In genomic region chrX:57380915-57381314, GRCm38 (mm10) we compare ENCODE assay signal across 19 mouse cellular contexts. TPM values are rescaled to one million over a fixed set of nuclear protein-coding genes. Genes with fewer than 3 reads are reported as not detected.
DNase-seq lines count a peak whose midpoint lies in the region; ATAC-seq and TF ChIP-seq lines count a peak whose summit lies in the region.
"Had no signal": no experiment of that assay in that cellular context is flagged by ENCODE, and none has a peak within 500 bp of the region (broad histone marks: within the 10 kb centered on the region; RNA-seq: fewer than 3 reads in every experiment).

No protein-coding gene starts in this region.

- H3K9ac ChIP-seq in forebrain, postnatal 0 days: no peak overlapping the region
- H3K9ac ChIP-seq in forebrain, embryonic 11.5 days (ENCODE audit: low read length): no peak overlapping the region
- H3K9ac ChIP-seq in heart, embryonic 11.5 days (ENCODE audit: low read depth, low read length): no peak overlapping the region
- H3K9ac ChIP-seq: limb, embryonic 13.5 days had no signal

- TF ChIP-seq POLR2A in lung, adult 2 months (IDR thresholded peaks at IDR 0.05; ENCODE audit: borderline replicate concordance, extremely low read depth, low read depth, low read length): no peak

- no peak for TF ChIP-seq CTCF in forebrain, postnatal 0 days (IDR thresholded peaks at IDR 0.05; ENCODE audit: low read depth)
- TF ChIP-seq CTCF in lung, adult 2 months (IDR thresholded peaks at IDR 0.05; ENCODE audit: insufficient read depth, low read length): no peak

- WGBS in forebrain, postnatal 0 days: 52% methylated on average over 5 of the region's 5 CpGs
- WGBS in forebrain, embryonic 11.5 days: 79% methylated on average over 5 of the region's 5 CpGs
- WGBS in lung, adult 2 months: 73% methylated on average over 5 of the region's 5 CpGs
- WGBS in heart, embryonic 11.5 days (ENCODE audit: insufficient replicate concordance): 79% methylated on average over 5 of the region's 5 CpGs

- peak; percentile 15 for DNase-seq in adrenal gland, postnatal 25 days
- no peak for DNase-seq in adrenal gland, adult 18-20 months (ENCODE audit: low spot score in 2 of 2)
- no peak for DNase-seq in forebrain, postnatal 0 days
- DNase-seq in forebrain, embryonic 11.5 days (ENCODE audit: low spot score): no peak
- DNase-seq in lung, postnatal 10 days: peak; percentile 2
- no peak for DNase-seq in lung, adult 2 months
- peak; percentile 17 to 27 for DNase-seq in kidney, postnatal 36 days
- DNase-seq: lung, postnatal 4 days; retina, postnatal 1 day; thymus, postnatal 4 days had no signal

- H3K27ac ChIP-seq in forebrain, postnatal 0 days (ENCODE audit: low read depth, low read length): no peak overlapping the region
- H3K27ac ChIP-seq in forebrain, embryonic 11.5 days (ENCODE audit: low read depth, low read length): no peak overlapping the region
- H3K27ac ChIP-seq in heart, embryonic 11.5 days (ENCODE audit: low read depth, low read length): no peak overlapping the region
- H3K27ac ChIP-seq: limb, embryonic 13.5 days had no signal

- H3K4me3 ChIP-seq in forebrain, postnatal 0 days (ENCODE audit: low read depth, low read length): no peak overlapping the region
- no peak overlapping the region for H3K4me3 ChIP-seq in forebrain, embryonic 11.5 days (ENCODE audit: low read depth, low read length)
- H3K4me3 ChIP-seq in lung, adult 2 months (replicated peaks; ENCODE audit: extremely low read depth, low read depth, low read length): no peak overlapping the region
- H3K4me3 ChIP-seq in heart, embryonic 11.5 days (ENCODE audit: low read depth, low read length): no peak overlapping the region
- H3K4me3 ChIP-seq: limb, embryonic 13.5 days had no signal

- no peaks in the 10 kb centered on the region for H3K4me1 ChIP-seq in forebrain, postnatal 0 days (ENCODE audit: insufficient read depth)
- no peaks in the 10 kb centered on the region for H3K4me1 ChIP-seq in forebrain, embryonic 11.5 days (replicated peaks; ENCODE audit: control insufficient read depth, insufficient read depth, low read length)
- H3K4me1 ChIP-seq in lung, adult 2 months (ENCODE audit: control insufficient read depth, insufficient read depth, low read length): no peaks in the 10 kb centered on the region
- no peaks in the 10 kb centered on the region for H3K4me1 ChIP-seq in heart, embryonic 11.5 days (ENCODE audit: control insufficient read depth, insufficient read depth, low read length)
- H3K4me1 ChIP-seq: limb, embryonic 13.5 days had no signal

- peaks cover 20% of the 10 kb centered on the region; the same call in 1 of the 2 replicates for H3K36me3 ChIP-seq in forebrain, postnatal 0 days (ENCODE audit: insufficient read depth)
- H3K36me3 ChIP-seq in forebrain, embryonic 11.5 days (ENCODE audit: control insufficient read depth, insufficient read depth, low read length): peaks cover 3% of the 10 kb centered on the region; the same call in 1 of the 2 replicates
- peaks cover 9% of the 10 kb centered on the region for H3K36me3 ChIP-seq in heart, embryonic 11.5 days (ENCODE audit: control insufficient read depth, insufficient read depth, low read length)

- no peaks in the 10 kb centered on the region for H3K27me3 ChIP-seq in forebrain, postnatal 0 days (ENCODE audit: insufficient read depth, low read length)
- no peaks in the 10 kb centered on the region for H3K27me3 ChIP-seq in forebrain, embryonic 11.5 days (ENCODE audit: control insufficient read depth, insufficient read depth, low read length)
- H3K27me3 ChIP-seq in heart, embryonic 11.5 days (ENCODE audit: control insufficient read depth, insufficient read depth, low read length): no peaks in the 10 kb centered on the region
- H3K27me3 ChIP-seq: limb, embryonic 13.5 days had no signal

- no peaks in the 10 kb centered on the region for H3K9me3 ChIP-seq in forebrain, postnatal 0 days (ENCODE audit: low read length)
- no peaks in the 10 kb centered on the region for H3K9me3 ChIP-seq in forebrain, embryonic 11.5 days (ENCODE audit: control insufficient read depth, low read length)
- no peaks in the 10 kb centered on the region for H3K9me3 ChIP-seq in heart, embryonic 11.5 days (replicated peaks; ENCODE audit: control insufficient read depth, low read length)
- H3K9me3 ChIP-seq: limb, embryonic 13.5 days had no signal

- 0 out of 2 replicates have a peak, but pooled peaks have one; percentile 15 for ATAC-seq in forebrain, postnatal 0 days
- ATAC-seq in forebrain, embryonic 11.5 days (replicated peaks; ENCODE audit: low FRiP score): no peak
- ATAC-seq in heart, embryonic 11.5 days (replicated peaks; ENCODE audit: insufficient number of reproducible peaks, low FRiP score, low TSS enrichment): no peak

- no peak overlapping the region for H3K4me2 ChIP-seq in forebrain, postnatal 0 days (ENCODE audit: low read depth)
- H3K4me2 ChIP-seq in forebrain, embryonic 11.5 days (ENCODE audit: low read depth, low read length, severe bottlenecking): no peak overlapping the region
- H3K4me2 ChIP-seq in heart, embryonic 11.5 days: no peak overlapping the region
- H3K4me2 ChIP-seq: limb, embryonic 13.5 days had no signal

RNA-seq across cellular contexts. Expression of gene Rbmx, which starts 11.9 kb away (rescaled TPM):
- total RNA-seq in adrenal gland, postnatal 25 days (2021): 30.8 and 33.0 TPM in 2 replicates
- 10 to 100 TPM; 24.4 to 32.4 TPM for total RNA-seq in adrenal gland, adult 18-20 months (2021)
- 196 and 204 TPM in 2 replicates for total RNA-seq in forebrain, postnatal 0 days (2014; rRNA removed)
- polyA plus RNA-seq in forebrain, postnatal 0 days (2015; fragmentation: Nextera tagmentation; extraction: Ambion mirVana): 146 and 154 TPM in 2 replicates
- 284 and 285 TPM in 2 replicates for polyA plus RNA-seq in forebrain, embryonic 11.5 days (2014; fragmentation: Nextera tagmentation; extraction: Ambion mirVana)
- 11.1 and 18.2 TPM in 2 replicates for polyA plus RNA-seq in lung, adult 2 months (2012; rRNA removed)
- polyA plus RNA-seq in heart, embryonic 11.5 days (2014; fragmentation: Nextera tagmentation; extraction: Ambion mirVana): 94.5 and 96.2 TPM in 2 replicates

RNA-seq across cellular contexts. Expression of gene Gm364, which starts 28.0 kb away (rescaled TPM):
- total RNA-seq in adrenal gland, postnatal 25 days (2021): not detected in 2 replicates
- not detected for total RNA-seq in adrenal gland, adult 18-20 months (2021)
- not detected in 2 replicates for total RNA-seq in forebrain, postnatal 0 days (2014; rRNA removed)
- polyA plus RNA-seq in forebrain, postnatal 0 days (2015; fragmentation: Nextera tagmentation; extraction: Ambion mirVana): not detected in 2 replicates
- not detected in 2 replicates for polyA plus RNA-seq in forebrain, embryonic 11.5 days (2014; fragmentation: Nextera tagmentation; extraction: Ambion mirVana)
- not detected in 2 replicates for polyA plus RNA-seq in lung, adult 2 months (2012; rRNA removed)
- polyA plus RNA-seq in heart, embryonic 11.5 days (2014; fragmentation: Nextera tagmentation; extraction: Ambion mirVana): not detected in 2 replicates
- total RNA-seq: layer of hippocampus, adult 18-20 months; left cerebral cortex, adult 18-20 months had no signal
- polyA plus RNA-seq: gonadal fat pad, adult 2 months; heart, embryonic 14.5 days; limb, embryonic 13.5 days; liver, embryonic 16.5 days; neural tube, embryonic 14.5 days; spleen, adult 2 months had no signal

RNA-seq across cellular contexts. Expression of gene Arhgef6, which starts 42.4 kb away (rescaled TPM):
- total RNA-seq in adrenal gland, postnatal 25 days (2021): 46.8 and 52.8 TPM in 2 replicates
- 10 to 100 TPM; 25.5 to 39.7 TPM for total RNA-seq in adrenal gland, adult 18-20 months (2021)
- total RNA-seq in forebrain, postnatal 0 days (2014; rRNA removed): 5.5 and 7.4 TPM in 2 replicates
- polyA plus RNA-seq in forebrain, postnatal 0 days (2015; fragmentation: Nextera tagmentation; extraction: Ambion mirVana): 3.4 and 3.5 TPM in 2 replicates
- polyA plus RNA-seq in forebrain, embryonic 11.5 days (2014; fragmentation: Nextera tagmentation; extraction: Ambion mirVana): 6.7 and 7.0 TPM in 2 replicates
- 27.5 and 38.2 TPM in 2 replicates for polyA plus RNA-seq in lung, adult 2 months (2012; rRNA removed)
- polyA plus RNA-seq in heart, embryonic 11.5 days (2014; fragmentation: Nextera tagmentation; extraction: Ambion mirVana): 26.5 and 31.9 TPM in 2 replicates

Comparison
In these comparisons a context has a peak if more than half of its experiments do, and no peak if none do; other contexts are left out.
1. DNase-seq: peak in adrenal gland, postnatal 25 days (single experiment), lung, postnatal 10 days (single experiment) and kidney, postnatal 36 days (2 of 2); none in adrenal gland, adult 18-20 months (0 of 2), forebrain, postnatal 0 days (single experiment), forebrain, embryonic 11.5 days (single experiment) and lung, adult 2 months (single experiment).